Mouse (Mus musculus) heart, postnatal 0 days (tissue): ENCODE results near the gene Ddn. TPM values are rescaled to one million over a fixed set of nuclear protein-coding genes. Genes with fewer than 3 reads are reported as not detected.
A peak's percentile ranks its signal among the peaks of the same experiment; 100 is the strongest.

Source experiments
- ATAC-seq: fragments of 200-750 bp; cut with Nextera tagmentation; 2 replicates; pipeline ENCODE4 v1.8.0; 2017; ENCODE audit warnings: low read depth, moderate number of reproducible peaks, moderate library complexity; ENCODE audit not compliant: insufficient read depth
- DNase-seq: peaks from one replicate; pipeline ENCODE4 v3.0.0-alpha.2; 2016; ENCODE audit warnings: low spot score
- H3K27ac ChIP-seq: fragments of 300-500 bp; sonication (generic); 2 replicates; pipeline ENCODE4 v1.5.1; 2014; ENCODE audit warnings: low read depth, mild to moderate bottlenecking
- H3K27me3 ChIP-seq: fragments of 300-500 bp; sonication (generic); 2 replicates; pipeline ENCODE4 v1.6.1; 2014; ENCODE audit warnings: low read length, mixed read lengths; ENCODE audit not compliant: control insufficient read depth, insufficient read depth
- H3K36me3 ChIP-seq: fragments of 300-500 bp; sonication (generic); replicated peaks from 2 replicates; pipeline ENCODE4 v1.6.1; 2014; ENCODE audit warnings: low read length, mixed read lengths; ENCODE audit not compliant: control insufficient read depth, insufficient read depth
- H3K4me1 ChIP-seq: fragments of 300-500 bp; sonication (generic); 2 replicates; pipeline ENCODE4 v1.6.1; 2014; ENCODE audit warnings: antibody characterized with exemption; ENCODE audit not compliant: control insufficient read depth, insufficient read depth
- H3K4me2 ChIP-seq: fragments of 300-500 bp; sonication (generic); 2 replicates; pipeline ENCODE4 v1.6.1; 2014; ENCODE audit warnings: low read depth, mild to moderate bottlenecking, low read length, moderate library complexity
- H3K4me3 ChIP-seq: fragments of 300-500 bp; sonication (generic); 2 replicates; pipeline ENCODE4 v1.5.1; 2014; ENCODE audit warnings: low read depth, low read length
- H3K9ac ChIP-seq: fragments of 300-500 bp; sonication (generic); replicated peaks from 2 replicates; pipeline ENCODE4 v1.6.1; 2014; ENCODE audit warnings: low read depth, low read length, mixed read lengths
- H3K9me3 ChIP-seq: fragments of 300-500 bp; sonication (generic); replicated peaks from 2 replicates; pipeline ENCODE4 v1.6.1; 2016; ENCODE audit warnings: low read length; ENCODE audit not compliant: control insufficient read depth
- CTCF ChIP-seq: IDR thresholded peaks from 2 replicates; pipeline ENCODE4 v1.5.1; 2016; ENCODE audit warnings: antibody characterized with exemption, control low read depth, low read depth
- EP300 ChIP-seq: IDR thresholded peaks from 2 replicates; pipeline ENCODE4 v1.6.1; 2016; ENCODE audit warnings: antibody characterized with exemption, low read depth
- WGBS: fragments of 180-500 bp; shearing (Covaris S2); extraction: QIAGEN DNeasy Blood & Tissue Kit; methylation state at CpG from one replicate; pipeline ENCODE4 v1.1.7; 2014; 5-methylcytosine and 5-hydroxymethylcytosine counted together
- polyA plus RNA-seq: library from polyadenylated mRNA; unstranded; fragments of >200 nt; fragmentation: Nextera tagmentation; extraction: Ambion mirVana; gene quantifications from 2 replicates; pipeline ENCODE4 v1.2.1, GENCODE M21; 2015
- total RNA-seq: library from RNA; depleted of rRNA; stranded (reverse); fragments of >200 nt; gene quantifications from 2 replicates; pipeline ENCODE4 v1.2.3, GENCODE M21; 2014; ENCODE audit warnings: low replicate concordance

Ddn gene
- total and polyA plus RNA-seq, 2 experiments from 2014 or later: 0.11 to 1.4 TPM

GRCm38 (mm10) chr15:98830736-98831683 lies 21.7 kb upstream of the Ddn start, which contains the start of gene Prkag1:
Gene Prkag1, minus strand, starts transcription at chr15:98831521.
- TF ChIP-seq CTCF: peak; percentile 42; the same call in 1 of the 2 replicates
- TF ChIP-seq EP300: peak; percentile 83
- peak within 1 kb of the TSS; percentile 99 for H3K27ac ChIP-seq
- DNase-seq (peak; percentile 98), ATAC-seq (peak; percentile 96)
- H3K9ac ChIP-seq: peak within 1 kb of the TSS; percentile 97
- peaks cover 12% of the 10 kb centered on the region; the same call in 1 of the 2 replicates for H3K4me1 ChIP-seq
- H3K36me3 ChIP-seq: peaks cover 34% of the 10 kb centered on the region
- H3K27me3 ChIP-seq: no peaks in the 10 kb centered on the region
- under 1% methylated on average over 59 of the region's 66 CpGs for WGBS
- peak within 1 kb of the TSS; percentile 92 for H3K4me3 ChIP-seq
- peak within 1 kb of the TSS; percentile 64 for H3K4me2 ChIP-seq
- H3K9me3 ChIP-seq: no peaks in the 10 kb centered on the region

- peaks cover 12% of the 10 kb centered on the region; the same call in 1 of the 2 replicates for H3K4me1 ChIP-seq
- TF ChIP-seq EP300 (no peak), CTCF (no peak)
- no peaks in the 10 kb centered on the region for H3K27me3 ChIP-seq
- H3K27ac ChIP-seq: no peak overlapping the region
- H3K4me3 ChIP-seq: no peak overlapping the region
- 71% methylated on average over 7 of the region's 7 CpGs for WGBS
- H3K9me3 ChIP-seq: no peaks in the 10 kb centered on the region
- ATAC-seq (no peak), DNase-seq (no peak)
- peaks cover 38% of the 10 kb centered on the region for H3K36me3 ChIP-seq
- H3K9ac ChIP-seq: no peak overlapping the region
- H3K4me2 ChIP-seq: no peak overlapping the region
These were observed 18.3 kb upstream of the Ddn start for GRCm38 (mm10) chr15:98827611-98828011.

- Histone ChIP-seq H3K9ac (no peak overlapping the region), H3K36me3 (peaks cover 54% of the 10 kb centered on the region), H3K4me3 (no peak overlapping the region), H3K4me1 (peaks cover 8% of the 10 kb centered on the region; the same call in 1 of the 2 replicates), H3K27me3 (no peaks in the 10 kb centered on the region), H3K9me3 (no peaks in the 10 kb centered on the region), H3K4me2 (no peak overlapping the region), H3K27ac (no peak overlapping the region)
- TF ChIP-seq CTCF: peak; percentile 21
- TF ChIP-seq EP300: no peak
- ATAC-seq (no peak), DNase-seq (no peak)
- WGBS: 74% methylated on average over 3 of the region's 3 CpGs
These were observed 14.1 kb upstream of the Ddn start for GRCm38 (mm10) chr15:98823434-98823833.

GRCm38 (mm10) chr15:98822147-98822546 lies 12.9 kb upstream of the Ddn start:
- Histone ChIP-seq H3K36me3 (peaks cover 48% of the 10 kb centered on the region), H3K4me3 (no peak overlapping the region), H3K9me3 (no peaks in the 10 kb centered on the region), H3K27me3 (no peaks in the 10 kb centered on the region), H3K4me1 (peaks cover 3% of the 10 kb centered on the region; the same call in 1 of the 2 replicates), H3K4me2 (no peak overlapping the region), H3K9ac (no peak overlapping the region), H3K27ac (no peak overlapping the region)
- TF ChIP-seq EP300 (no peak), CTCF (no peak)
- DNase-seq (no peak), ATAC-seq (no peak)
- WGBS: 93% methylated on average over 5 of the region's 5 CpGs

GRCm38 (mm10) chr15:98821403-98821802 lies 12.1 kb upstream of the Ddn start:
- Histone ChIP-seq H3K27ac (no peak overlapping the region), H3K4me1 (peaks cover 3% of the 10 kb centered on the region; the same call in 1 of the 2 replicates), H3K9me3 (no peaks in the 10 kb centered on the region), H3K27me3 (no peaks in the 10 kb centered on the region), H3K4me2 (no peak overlapping the region), H3K9ac (no peak overlapping the region), H3K4me3 (no peak overlapping the region), H3K36me3 (peaks cover 55% of the 10 kb centered on the region)
- DNase-seq: no peak
- WGBS: 44% methylated on average over 10 of the region's 10 CpGs
- ATAC-seq: no peak
- TF ChIP-seq EP300: no peak
- TF ChIP-seq CTCF: peak; percentile 36
